Mouse (Mus musculus) CH12.LX (cell line): ENCODE measurements around the gene Elovl6. TPM values are rescaled to one million over a fixed set of nuclear protein-coding genes. Genes with fewer than 3 reads are reported as not detected.

Source experiments
- DNase-seq: peaks from one replicate; pipeline ENCODE4 v3.0.0-alpha.2; 2013; ENCODE audit errors: extremely low read depth
- H3K27ac ChIP-seq: 2 replicates; pipeline ENCODE4 v1.5.1; 2012; ENCODE audit warnings: low read depth, mild to moderate bottlenecking, control low read depth, moderate library complexity; ENCODE audit not compliant: insufficient read depth
- H3K27me3 ChIP-seq: replicated peaks from 2 replicates; pipeline ENCODE3; 2012; ENCODE audit warnings: inconsistent platforms
- H3K36me3 ChIP-seq, 2 experiments: replicated peaks in 1 of 2; 2 replicates each; pipeline versions ENCODE3 to v1.6.1; 2012; ENCODE audit warnings: inconsistent platforms in 1 of 2, low read length in 1 of 2, mild to moderate bottlenecking in 1 of 2, mixed read lengths in 1 of 2, moderate library complexity in 1 of 2; ENCODE audit not compliant: control insufficient read depth in 1 of 2, insufficient read depth in 1 of 2
- H3K4me1 ChIP-seq, 2 experiments: 2 replicates each; pipeline ENCODE4 v1.6.1; 2012; ENCODE audit warnings: inconsistent platforms in 1 of 2, moderate library complexity in 1 of 2; ENCODE audit not compliant: insufficient read depth in 2 of 2, control insufficient read depth in 1 of 2
- H3K4me2 ChIP-seq: 2 replicates; pipeline ENCODE4 v1.6.1; 2012; ENCODE audit warnings: low read depth, mild to moderate bottlenecking, control low read depth; ENCODE audit not compliant: poor library complexity, insufficient read depth, severe bottlenecking
- H3K4me3 ChIP-seq, 3 experiments: fragments of 150-350 bp in 1 of 3; sonication (generic) in 1 of 3; replicated peaks in 1 of 3; 2 replicates each; pipeline versions ENCODE3 to v1.5.1; 2011 to 2012; ENCODE audit warnings: low read depth in 2 of 3, low read length in 2 of 3, mild to moderate bottlenecking in 2 of 3, moderate library complexity in 2 of 3, control low read depth in 1 of 3, improper control_type of control experiment in 1 of 3, inconsistent platforms in 1 of 3, mixed read lengths in 1 of 3; ENCODE audit not compliant: poor library complexity in 1 of 3
- H3K79me2 ChIP-seq: replicated peaks from 2 replicates; pipeline ENCODE4 v1.6.1; 2012; ENCODE audit warnings: mild to moderate bottlenecking, moderate library complexity; ENCODE audit not compliant: control insufficient read depth, poor library complexity, insufficient read depth, severe bottlenecking; ENCODE audit errors: extremely low read depth
- H3K9ac ChIP-seq: 2 replicates; pipeline ENCODE4 v1.6.1; 2012; ENCODE audit warnings: low read depth, mild to moderate bottlenecking, control low read depth, moderate library complexity; ENCODE audit not compliant: insufficient read depth
- H3K9me3 ChIP-seq: replicated peaks from 2 replicates; pipeline ENCODE3; 2012; ENCODE audit warnings: low read length, inconsistent platforms, mixed read lengths
- BHLHE40 ChIP-seq: IDR thresholded peaks from 2 replicates; pipeline ENCODE4 v1.6.1; 2011; ENCODE audit warnings: mild to moderate bottlenecking, low read depth, low read length, improper control_type of control experiment
- CHD2 ChIP-seq: IDR thresholded peaks from 2 replicates; pipeline ENCODE4 v1.6.1; 2011; ENCODE audit warnings: low read length, improper control_type of control experiment
- HCFC1 ChIP-seq: IDR thresholded peaks from 2 replicates; pipeline ENCODE4 v1.6.1; 2012; ENCODE audit warnings: low read depth, mild to moderate bottlenecking, inconsistent platforms, low read length, improper control_type of control experiment
- JUN ChIP-seq: IDR thresholded peaks from 2 replicates; pipeline ENCODE4 v1.6.1; 2011; ENCODE audit warnings: low read depth, mild to moderate bottlenecking, low read length, improper control_type of control experiment, moderate library complexity; ENCODE audit not compliant: insufficient read depth
- KAT2A ChIP-seq: IDR thresholded peaks from 2 replicates; pipeline ENCODE4 v1.6.1; 2012; ENCODE audit warnings: low read length, improper control_type of control experiment, inconsistent platforms; ENCODE audit not compliant: insufficient replicate concordance
- MAFK ChIP-seq: IDR thresholded peaks from 2 replicates; pipeline ENCODE4 v1.6.1; 2011; ENCODE audit warnings: low read length, improper control_type of control experiment; ENCODE audit not compliant: insufficient replicate concordance
- MXI1 ChIP-seq: IDR thresholded peaks from 2 replicates; pipeline ENCODE4 v1.6.1; 2011; ENCODE audit warnings: mild to moderate bottlenecking, low read depth, low read length, improper control_type of control experiment
- NRF1 ChIP-seq: IDR thresholded peaks from 2 replicates; pipeline ENCODE4 v1.6.1; 2014; ENCODE audit warnings: low read depth, mild to moderate bottlenecking, inconsistent platforms, low read length, improper control_type of control experiment, moderate library complexity
- PAX5 ChIP-seq: IDR thresholded peaks from 2 replicates; pipeline ENCODE4 v1.6.1; 2012; ENCODE audit warnings: low read length, inconsistent platforms, mixed read lengths
- POLR2A ChIP-seq: IDR thresholded peaks from 2 replicates; pipeline ENCODE4 v1.6.1; 2011; ENCODE audit warnings: low read depth, mild to moderate bottlenecking, improper control_type of control experiment, low read length
- POLR2AphosphoS2 ChIP-seq: IDR thresholded peaks from 2 replicates; pipeline ENCODE4 v1.6.1; 2011; ENCODE audit warnings: low read depth, low read length, improper control_type of control experiment
- SMC3 ChIP-seq: IDR thresholded peaks from 2 replicates; pipeline ENCODE4 v1.6.1; 2011; ENCODE audit warnings: low read depth, low read length, improper control_type of control experiment
- UBTF ChIP-seq: IDR thresholded peaks from 2 replicates; pipeline ENCODE4 v1.6.1; 2012; ENCODE audit warnings: low read depth, mild to moderate bottlenecking, inconsistent platforms, low read length, improper control_type of control experiment, moderate library complexity
- USF1 ChIP-seq: IDR thresholded peaks from 2 replicates; pipeline ENCODE4 v1.6.1; 2014; ENCODE audit warnings: low read depth, mild to moderate bottlenecking, inconsistent platforms, low read length, improper control_type of control experiment
- USF2 ChIP-seq: conservative IDR thresholded peaks from 2 replicates; pipeline ENCODE4 v1.6.1; 2011; ENCODE audit warnings: low read depth, low read length, improper control_type of control experiment
- ZKSCAN1 ChIP-seq: IDR thresholded peaks from 2 replicates; pipeline ENCODE4 v1.6.1; 2012; ENCODE audit warnings: low read depth, inconsistent platforms, low read length, improper control_type of control experiment, borderline replicate concordance
- ZMIZ1 ChIP-seq: IDR thresholded peaks from 2 replicates; pipeline ENCODE4 v1.6.1; 2012; ENCODE audit warnings: low read depth, mild to moderate bottlenecking, inconsistent platforms, low read length, improper control_type of control experiment
- dilution Hi-C: fragments of 300-500 bp; cut with MboI; formaldehyde crosslinking; loops from 2 replicates; pipeline ENCODE4 v1.14.3; 2020; ENCODE audit warnings: low sequenced_read_pairs; ENCODE audit not compliant: extremely low pct_unique_long_range_greater_than_20kb, extremely low pct_ligation_motif_present
- in situ Hi-C: fragments of 300-500 bp; cut with MboI; formaldehyde crosslinking; loops from 3 replicates; pipeline ENCODE4 v1.14.3; 2019; ENCODE audit warnings: low sequenced_read_pairs, low pct_ligation_motif_present, low pct_unique_long_range_greater_than_20kb, mixed read lengths
- polyA plus RNA-seq: library from polyadenylated mRNA; unstranded; fragments of >175 nt; gene quantifications from 2 replicates; pipeline ENCODE4 v1.2.1, GENCODE M21; 2012; ENCODE audit warnings: low read depth; ENCODE audit not compliant: insufficient read length
- total RNA-seq, 2 experiments: library from RNA; depleted of rRNA; stranded (reverse); fragments of 300-350 nt in 1 of 2; fragments of >200 nt in 1 of 2; gene quantifications; 2 replicates each; pipeline ENCODE4 v1.2.3; 2012 to 2014

Elovl6 gene
- total and polyA plus RNA-seq, 3 experiments = 1.7 to 6.8 (median 6.0) TPM

GRCm38 (mm10) chr3:129612311-129613097 is 80.3 kb downstream of the Elovl6 start:
- H3K27me3 ChIP-seq = no peaks in the 10 kb centered on the region
- dilution Hi-C loops (no loop called here), in situ Hi-C loops (no loop called here)
- no peaks in the 10 kb centered on the region for H3K79me2 ChIP-seq
- no peak for DNase-seq
- H3K36me3 ChIP-seq = peaks cover 0 to 10% of the 10 kb centered on the region in 2 experiments
- no peak for TF ChIP-seq SMC3
- no peak for TF ChIP-seq KAT2A
- TF ChIP-seq USF1 = no peak
- no peak for TF ChIP-seq ZKSCAN1
- no peak for TF ChIP-seq USF2
- TF ChIP-seq MXI1 = no peak
- no peak for TF ChIP-seq ZMIZ1
- no peak for TF ChIP-seq HCFC1
- no peak for TF ChIP-seq PAX5
- no peak for TF ChIP-seq CHD2
- TF ChIP-seq UBTF = no peak
- peak; percentile 79 for TF ChIP-seq NRF1
- no peak for TF ChIP-seq MAFK
- no peak for TF ChIP-seq JUN
- peak; percentile 41; the same call in 1 of the 2 replicates for TF ChIP-seq BHLHE40
- TF ChIP-seq POLR2A = no peak
- no peak for TF ChIP-seq POLR2AphosphoS2
- H3K27ac ChIP-seq = no peak overlapping the region
- H3K4me3 ChIP-seq = peak overlapping the region in 1 of 3 experiments; percentile 54
- no peak overlapping the region; the same call in 1 of the 2 replicates for H3K9ac ChIP-seq
- H3K4me2 ChIP-seq = peak overlapping the region; percentile 58
- H3K4me1 ChIP-seq = peaks cover 5 to 6% of the 10 kb centered on the region in 2 experiments; a peak in 3 of 4 replicates
- H3K9me3 ChIP-seq = no peaks in the 10 kb centered on the region

- no peaks in the 10 kb centered on the region for H3K27me3 ChIP-seq
- no peak overlapping the region for H3K9ac ChIP-seq
- dilution Hi-C loops = no loop called here
- H3K4me1 ChIP-seq = peaks cover 5 to 6% of the 10 kb centered on the region in 2 experiments; a peak in 3 of 4 replicates
- H3K79me2 ChIP-seq = no peaks in the 10 kb centered on the region
- no peak overlapping the region for H3K4me2 ChIP-seq
- in situ Hi-C loops = no loop called here
- DNase-seq = no peak
- no peak overlapping the region for H3K4me3 ChIP-seq
- H3K36me3 ChIP-seq = peaks cover 0 to 8% of the 10 kb centered on the region in 2 experiments
- no peak for TF ChIP-seq POLR2AphosphoS2
- no peaks in the 10 kb centered on the region for H3K9me3 ChIP-seq
- no peak overlapping the region for H3K27ac ChIP-seq
These were observed 81.6 kb downstream of the Elovl6 start for GRCm38 (mm10) chr3:129613756-129614155.
